ENCODE assay signal across 9 mouse cellular contexts in genomic region chr16:6480411-6480728, GRCm38 (mm10).
DNase-seq lines count a peak whose midpoint lies in the region; ATAC-seq and TF ChIP-seq lines count a peak whose summit lies in the region.
"Had no signal": no experiment of that assay in that cellular context is flagged by ENCODE, and none has a peak within 500 bp of the region (broad histone marks: within the 10 kb centered on the region; RNA-seq: fewer than 3 reads in every experiment).

No protein-coding gene starts in this region.

- no peak for ATAC-seq in midbrain, embryonic 16.5 days

- H3K4me1 ChIP-seq in MEL (ENCODE audit: control insufficient read depth in 1 of 2, insufficient read depth in 2 of 2, low read length in 2 of 2) = no peaks in the 10 kb centered on the region
- peaks cover 18% of the 10 kb centered on the region for H3K4me1 ChIP-seq in midbrain, embryonic 16.5 days (ENCODE audit: control insufficient read depth, insufficient read depth, low read length)
- H3K4me1 ChIP-seq: liver, embryonic 13.5 days had no signal

- H3K36me3 ChIP-seq in MEL (ENCODE audit: control insufficient read depth in 1 of 2, insufficient read depth in 2 of 2, low read length in 2 of 2) = no peaks in the 10 kb centered on the region
- H3K36me3 ChIP-seq in midbrain, embryonic 16.5 days (ENCODE audit: control insufficient read depth, insufficient read depth, low read length) = no peaks in the 10 kb centered on the region
- H3K36me3 ChIP-seq: liver, embryonic 13.5 days had no signal

- TF ChIP-seq POLR2A in MEL (IDR thresholded peaks at IDR 0.05; ENCODE audit: control insufficient read depth in 1 of 2, insufficient read depth in 1 of 2, low read depth in 1 of 2, low read length in 2 of 2, poor library complexity in 1 of 2) = no peak

- no peaks in the 10 kb centered on the region for H3K9me3 ChIP-seq in MEL (replicated peaks; ENCODE audit: insufficient read depth, low read length)
- H3K9me3 ChIP-seq in midbrain, embryonic 16.5 days (replicated peaks; ENCODE audit: control insufficient read depth, low read length, poor library complexity, severe bottlenecking) = no peaks in the 10 kb centered on the region
- H3K9me3 ChIP-seq: liver, embryonic 13.5 days had no signal

- H3K4me2 ChIP-seq in midbrain, embryonic 16.5 days (ENCODE audit: low read length) = no peak overlapping the region
- H3K4me2 ChIP-seq: liver, embryonic 13.5 days had no signal

- 4% methylated on average over 5 of the region's 5 CpGs for whole genome bisulfite sequencing in midbrain, embryonic 16.5 days

- H3K4me3 ChIP-seq in MEL (ENCODE audit: control insufficient read depth in 1 of 2, insufficient read depth in 1 of 2, low read depth in 2 of 2, low read length in 2 of 2) = no peak overlapping the region
- no peak overlapping the region for H3K4me3 ChIP-seq in midbrain, embryonic 16.5 days (ENCODE audit: low read depth, low read length)
- H3K4me3 ChIP-seq: liver, embryonic 13.5 days had no signal

- H3K27me3 ChIP-seq in MEL (ENCODE audit: control insufficient read depth in 1 of 2, insufficient read depth in 2 of 2, low read length in 2 of 2) = no peaks in the 10 kb centered on the region
- H3K27me3 ChIP-seq in midbrain, embryonic 16.5 days (ENCODE audit: control insufficient read depth, insufficient read depth, low read depth, low read length) = no peaks in the 10 kb centered on the region
- H3K27me3 ChIP-seq: liver, embryonic 13.5 days had no signal

- peak; percentile 4 to 70 for DNase-seq in heart, adult 18-20 months
- DNase-seq in heart, postnatal 25 days (ENCODE audit: low spot score) = no peak
- peak; percentile 53 for DNase-seq in MEL (ENCODE audit: low read depth, low spot score)
- peak; percentile 81 for DNase-seq in cerebellum, adult 8-10 months
- DNase-seq in frontal cortex, postnatal 10 days (ENCODE audit: low spot score in 2 of 2) = peak; percentile 37 to 74
- peak; percentile 62 to 79 for DNase-seq in layer of hippocampus, postnatal 36 days
- peak; percentile 50 for DNase-seq in thymus, postnatal 4 days
- DNase-seq: liver, embryonic 13.5 days had no signal

- intact Hi-C loops in heart, postnatal 25 days (cut with DNase I) = loop anchor here (2.0 to 5.0 kb wide), 2 partner anchors 598 to 1008 kb away; no protein-coding TSS in a partner anchor

- TF ChIP-seq EP300 in MEL (IDR thresholded peaks at IDR 0.05; ENCODE audit: low read depth in 1 of 2, low read length in 2 of 2) = no peak

- peak; percentile 29 to 65 (median 55) for TF ChIP-seq CTCF in MEL (IDR thresholded peaks at IDR 0.05 in 2 of 3, conservative IDR thresholded peaks at IDR 0.05 in 1 of 3; ENCODE audit: control insufficient read depth in 1 of 3, insufficient read depth in 1 of 3, low read depth in 2 of 3, low read length in 3 of 3, poor library complexity in 1 of 3, severe bottlenecking in 1 of 3)

- H3K27ac ChIP-seq in MEL (ENCODE audit: control insufficient read depth, low read depth, low read length) = no peak overlapping the region
- H3K27ac ChIP-seq in midbrain, embryonic 16.5 days (ENCODE audit: low read length) = no peak overlapping the region
- H3K27ac ChIP-seq: liver, embryonic 13.5 days had no signal

- peak; percentile 64 for TF ChIP-seq RAD21 in MEL (IDR thresholded peaks at IDR 0.05; ENCODE audit: low read depth, low read length)

- no peak overlapping the region for H3K9ac ChIP-seq in MEL (ENCODE audit: control insufficient read depth, low read depth, low read length, poor library complexity, severe bottlenecking)
- peak overlapping the region; percentile 27; the same call in 1 of the 2 replicates for H3K9ac ChIP-seq in midbrain, embryonic 16.5 days (ENCODE audit: low read depth, low read length)
- H3K9ac ChIP-seq: liver, embryonic 13.5 days had no signal

- H3K79me2 ChIP-seq in MEL (ENCODE audit: control insufficient read depth, insufficient read depth, low read length, poor library complexity) = no peaks in the 10 kb centered on the region

TF ChIP-seq in MEL, 35 proteins besides CTCF, POLR2A, EP300 and RAD21:
- TF ChIP-seq SMC3 (IDR thresholded peaks at IDR 0.05; ENCODE audit: low read depth, low read length) = peak; percentile 61
- TF ChIP-seq CHD1 (IDR thresholded peaks at IDR 0.05; ENCODE audit: low read depth, low read length) = no peak
- no peak for TF ChIP-seq POLR2AphosphoS2 (IDR thresholded peaks at IDR 0.05; ENCODE audit: low read length)
- TF ChIP-seq MYC (IDR thresholded peaks at IDR 0.05; ENCODE audit: low read depth, low read length) = no peak
- TF ChIP-seq ZC3H11A (IDR thresholded peaks at IDR 0.05; ENCODE audit: low read depth, low read length) = peak; percentile 21; the same call in 1 of the 2 replicates
- TF ChIP-seq USF2 (IDR thresholded peaks at IDR 0.05; ENCODE audit: borderline replicate concordance in 1 of 2, insufficient read depth in 1 of 2, low read depth in 1 of 2, low read length in 2 of 2) = no peak
- TF ChIP-seq GATA1 (IDR thresholded peaks at IDR 0.05; ENCODE audit: low read depth, low read length) = no peak
- no peak for TF ChIP-seq MXI1 (IDR thresholded peaks at IDR 0.05; ENCODE audit: low read depth, low read length)
